Mouse (Mus musculus) MEL (cell line): ENCODE data around the gene Hdgfl2. TPM values are rescaled to one million over a fixed set of nuclear protein-coding genes. Genes with fewer than 3 reads are reported as not detected.

Source experiments
- DNase-seq: peaks from one replicate; pipeline ENCODE4 v3.0.0; 2011; ENCODE audit warnings: low read depth, low spot score
- H3K27ac ChIP-seq: 2 replicates; pipeline ENCODE4 v1.5.1; 2012; ENCODE audit warnings: low read depth, mild to moderate bottlenecking, control low read depth, low read length, moderate library complexity; ENCODE audit not compliant: control insufficient read depth
- H3K27me3 ChIP-seq, 2 experiments: fragments of 150-350 bp in 1 of 2; sonication (generic) in 1 of 2; 2 replicates each; pipeline ENCODE4 v1.6.1; 2012; ENCODE audit warnings: low read length in 2 of 2, mild to moderate bottlenecking in 2 of 2, improper control_type of control experiment in 1 of 2, moderate library complexity in 1 of 2; ENCODE audit not compliant: insufficient read depth in 2 of 2, control insufficient read depth in 1 of 2
- H3K36me3 ChIP-seq, 2 experiments: 2 replicates each; pipeline ENCODE4 v1.6.1; 2012 to 2014; ENCODE audit warnings: low read length in 2 of 2, improper control_type of control experiment in 1 of 2, inconsistent platforms in 1 of 2, mild to moderate bottlenecking in 1 of 2; ENCODE audit not compliant: insufficient read depth in 2 of 2, control insufficient read depth in 1 of 2
- H3K4me1 ChIP-seq, 2 experiments: fragments of 150-350 bp in 1 of 2; sonication (generic) in 1 of 2; 2 replicates each; pipeline ENCODE4 v1.6.1; 2012; ENCODE audit warnings: low read length in 2 of 2, improper control_type of control experiment in 1 of 2, mild to moderate bottlenecking in 1 of 2; ENCODE audit not compliant: insufficient read depth in 2 of 2, control insufficient read depth in 1 of 2
- H3K4me3 ChIP-seq, 2 experiments: fragments of 150-350 bp in 1 of 2; sonication (generic) in 1 of 2; 2 replicates each; pipeline ENCODE4 v1.5.1; 2012; ENCODE audit warnings: low read depth in 2 of 2, low read length in 2 of 2, mild to moderate bottlenecking in 2 of 2, moderate library complexity in 2 of 2, control low read depth in 1 of 2, improper control_type of control experiment in 1 of 2; ENCODE audit not compliant: control insufficient read depth in 1 of 2, insufficient read depth in 1 of 2
- H3K79me2 ChIP-seq: 2 replicates; pipeline ENCODE4 v1.6.1; 2012; ENCODE audit warnings: mild to moderate bottlenecking, low read length, moderate library complexity; ENCODE audit not compliant: control insufficient read depth, poor library complexity, insufficient read depth
- H3K9ac ChIP-seq: 2 replicates; pipeline ENCODE4 v1.6.1; 2012; ENCODE audit warnings: low read depth, mild to moderate bottlenecking, control low read depth, low read length, moderate library complexity; ENCODE audit not compliant: control insufficient read depth, poor library complexity, severe bottlenecking
- H3K9me3 ChIP-seq: fragments of 150-350 bp; sonication (generic); replicated peaks from 2 replicates; pipeline ENCODE4 v1.6.1; 2012; ENCODE audit warnings: mild to moderate bottlenecking, low read length, improper control_type of control experiment, moderate library complexity; ENCODE audit not compliant: insufficient read depth
- BHLHE40 ChIP-seq: IDR thresholded peaks from 2 replicates; pipeline ENCODE4 v1.6.1; 2012; ENCODE audit warnings: low read depth, mild to moderate bottlenecking, inconsistent platforms, low read length, improper control_type of control experiment, borderline replicate concordance
- CHD1 ChIP-seq: IDR thresholded peaks from 2 replicates; pipeline ENCODE4 v1.6.1; 2012; ENCODE audit warnings: low read depth, mild to moderate bottlenecking, inconsistent platforms, low read length, improper control_type of control experiment
- GABPA ChIP-seq: IDR thresholded peaks from 2 replicates; pipeline ENCODE4 v1.6.1; 2012; ENCODE audit warnings: low read depth, mild to moderate bottlenecking, inconsistent platforms, low read length, improper control_type of control experiment, moderate library complexity
- HCFC1 ChIP-seq: IDR thresholded peaks from 2 replicates; pipeline ENCODE4 v1.6.1; 2012; ENCODE audit warnings: low read depth, mild to moderate bottlenecking, inconsistent platforms, low read length, improper control_type of control experiment, moderate library complexity
- JUND ChIP-seq: IDR thresholded peaks from 2 replicates; pipeline ENCODE4 v1.6.1; 2011; ENCODE audit warnings: low read depth, mild to moderate bottlenecking, improper control_type of control experiment, low read length
- MAFK ChIP-seq: IDR thresholded peaks from 2 replicates; pipeline ENCODE4 v1.6.1; 2011; ENCODE audit warnings: low read depth, mild to moderate bottlenecking, low read length, improper control_type of control experiment, borderline replicate concordance
- MAZ ChIP-seq: IDR thresholded peaks from 2 replicates; pipeline ENCODE4 v1.6.1; 2012; ENCODE audit warnings: low read depth, mild to moderate bottlenecking, inconsistent platforms, low read length, improper control_type of control experiment
- MEF2A ChIP-seq: IDR thresholded peaks from 2 replicates; pipeline ENCODE4 v1.6.1; 2014; ENCODE audit warnings: low read depth, mild to moderate bottlenecking, inconsistent platforms, low read length, improper control_type of control experiment; ENCODE audit not compliant: poor library complexity, insufficient replicate concordance, severe bottlenecking; ENCODE audit errors: extremely low read depth
- MXI1 ChIP-seq: IDR thresholded peaks from 2 replicates; pipeline ENCODE4 v1.6.1; 2011; ENCODE audit warnings: mild to moderate bottlenecking, low read depth, low read length, improper control_type of control experiment
- MYC ChIP-seq: IDR thresholded peaks from 2 replicates; pipeline ENCODE4 v1.6.1; 2011; ENCODE audit warnings: low read depth, mild to moderate bottlenecking, low read length, improper control_type of control experiment, moderate library complexity
- NELFE ChIP-seq: IDR thresholded peaks from 2 replicates; pipeline ENCODE4 v1.6.1; 2011; ENCODE audit warnings: low read depth, low read length, improper control_type of control experiment
- POLR2AphosphoS2 ChIP-seq: IDR thresholded peaks from 2 replicates; pipeline ENCODE4 v1.6.1; 2011; ENCODE audit warnings: low read length, improper control_type of control experiment
- POLR2AphosphoS5 ChIP-seq: IDR thresholded peaks from 2 replicates; pipeline ENCODE4 v1.6.1; 2012; ENCODE audit warnings: low read depth, borderline replicate concordance, mild to moderate bottlenecking, inconsistent platforms, low read length, moderate library complexity, mixed read lengths
- RCOR1 ChIP-seq: IDR thresholded peaks from 2 replicates; pipeline ENCODE4 v1.6.1; 2012; ENCODE audit warnings: low read depth, mild to moderate bottlenecking, inconsistent platforms, low read length, improper control_type of control experiment
- SIN3A ChIP-seq: IDR thresholded peaks from 2 replicates; pipeline ENCODE4 v1.6.1; 2012; ENCODE audit warnings: low read length, improper control_type of control experiment, inconsistent platforms
- TBP ChIP-seq: IDR thresholded peaks from 2 replicates; pipeline ENCODE4 v1.8.0; 2011; ENCODE audit warnings: low read depth, low read length, improper control_type of control experiment
- USF1 ChIP-seq: IDR thresholded peaks from 2 replicates; pipeline ENCODE4 v1.6.1; 2014; ENCODE audit warnings: low read depth, mild to moderate bottlenecking, inconsistent platforms, low read length, improper control_type of control experiment, moderate library complexity
- USF2 ChIP-seq, 2 experiments: IDR thresholded peaks; 2 replicates each; pipeline ENCODE4 v1.6.1; 2011 to 2012; ENCODE audit warnings: improper control_type of control experiment in 2 of 2, low read length in 2 of 2, borderline replicate concordance in 1 of 2, inconsistent platforms in 1 of 2, low read depth in 1 of 2, mild to moderate bottlenecking in 1 of 2; ENCODE audit not compliant: insufficient read depth in 1 of 2
- ZKSCAN1 ChIP-seq: IDR thresholded peaks from 2 replicates; pipeline ENCODE4 v1.6.1; 2012; ENCODE audit warnings: low read depth, mild to moderate bottlenecking, inconsistent platforms, low read length, improper control_type of control experiment, moderate library complexity
- ZMIZ1 ChIP-seq: IDR thresholded peaks from 2 replicates; pipeline ENCODE4 v1.6.1; 2012; ENCODE audit warnings: low read depth, mild to moderate bottlenecking, inconsistent platforms, low read length, improper control_type of control experiment, moderate library complexity
- polyA plus RNA-seq, 2 experiments: library from polyadenylated mRNA; stranded (reverse) in 1 of 2; unstranded in 1 of 2; fragments of >175 nt in 1 of 2; fragments of >200 nt in 1 of 2; gene quantifications; 2 replicates each; pipeline versions ENCODE4 v1.2.1 to v1.2.4; 2012; ENCODE audit warnings: low replicate concordance in 2 of 2, low read depth in 1 of 2; ENCODE audit not compliant: insufficient read length in 2 of 2, insufficient read depth in 1 of 2, missing spikeins in 1 of 2
- total RNA-seq: library from RNA; depleted of rRNA; stranded (reverse); fragments of 300-350 nt; gene quantifications from 2 replicates; pipeline ENCODE4 v1.2.3, GENCODE M21; 2012

The Hdgfl2 gene
- total and polyA plus RNA-seq, 3 experiments = 71.9 to 132 TPM; not detected in 1

- TF ChIP-seq MEF2A = no peak
- TF ChIP-seq USF1 = no peak
- no peak for TF ChIP-seq ZKSCAN1
- 0 out of 2 replicates have a peak, but pooled peaks have one; percentile 79 for TF ChIP-seq MAZ
- TF ChIP-seq CHD1 = no peak
- TF ChIP-seq POLR2AphosphoS2 = peak; percentile 87
- TF ChIP-seq NELFE = peak; percentile 92
- TF ChIP-seq HCFC1 = peak; percentile 93
- TF ChIP-seq MYC = peak; percentile 97
- TF ChIP-seq ZMIZ1 = peak; percentile 76; the same call in 1 of the 2 replicates
- peak; percentile 78; the same call in 1 of the 2 replicates for TF ChIP-seq GABPA
- peak; percentile 52; the same call in 1 of the 2 replicates for TF ChIP-seq BHLHE40
- no peak for TF ChIP-seq POLR2AphosphoS5
Measured at GRCm38 (mm10) chr17:56036176-56036900, 43.1 kb upstream of the Hdgfl2 start, which contains the start of gene Sh3gl1 (continued).

- Histone ChIP-seq H3K27me3 (no peaks in the 10 kb centered on the region), H3K9ac (peak overlapping the region; percentile 85), H3K4me3 (peak overlapping the region; percentile 60 to 77), H3K9me3 (no peaks in the 10 kb centered on the region), H3K79me2 (peaks cover 60% of the 10 kb centered on the region), H3K27ac (peak overlapping the region; percentile 48), H3K36me3 (peaks cover 0 to 45% of the 10 kb centered on the region in 2 experiments; a peak in 2 of 4 replicates), H3K4me1 (peaks cover 11 to 35% of the 10 kb centered on the region in 2 experiments)
- TF ChIP-seq TBP = no peak
- TF ChIP-seq RCOR1 = peak; percentile 1; the same call in 1 of the 2 replicates
- TF ChIP-seq MAFK = no peak
- no peak for TF ChIP-seq MEF2A
- TF ChIP-seq SIN3A = no peak
- no peak for TF ChIP-seq POLR2AphosphoS2
- TF ChIP-seq MXI1 = no peak
- no peak for TF ChIP-seq JUND
- no peak for TF ChIP-seq USF2 (IDR thresholded peaks at IDR 0.05; ENCODE audit: borderline replicate concordance in 1 of 2, insufficient read depth in 1 of 2, low read depth in 1 of 2, low read length in 2 of 2)
- no peak for DNase-seq
Measured at GRCm38 (mm10) chr17:56036901-56037287, 42.5 kb upstream of the Hdgfl2 start.
